Mouse (Mus musculus) Patski (cell line): ENCODE measurements around the gene Nabp1. TPM values are rescaled to one million over a fixed set of nuclear protein-coding genes. Genes with fewer than 3 reads are reported as not detected.

ENCODE experiments used
- ATAC-seq: fragments of 100-300 bp; one replicate; pipeline ENCODE4 v1.8.0; 2021
- CTCF ChIA-PET: fragments of 350-600 bp; sonication (Branson Sonifier 250); formaldehyde crosslinking; loops from one replicate; lab custom pipeline; 2022; ENCODE audit warnings: inconsistent platforms; lab: Charles Lee
- POLR2A ChIA-PET: fragments of 350-600 bp; sonication (Branson Sonifier 250); formaldehyde crosslinking; loops from one replicate; lab custom pipeline; 2022; ENCODE audit warnings: antibody characterized with exemption, inconsistent platforms; lab: Charles Lee
- DNase-seq: peaks from one replicate; pipeline ENCODE4 v3.0.0-alpha.2; 2011; ENCODE audit warnings: low read depth, low spot score
- H3K27me3 ChIP-seq: fragments of 371-371 bp; one replicate; pipeline ENCODE4 v1.5.1; 2021
- CTCF ChIP-seq: fragments of 100-300 bp; IDR thresholded peaks from one replicate; pipeline ENCODE4 v1.5.1; 2021
- in situ Hi-C: fragments of 300-500 bp; cut with MboI; formaldehyde crosslinking; loops from 3 replicates; pipeline ENCODE4 v1.11.1; 2018; ENCODE audit warnings: low pct_unique_long_range_greater_than_20kb, mixed read lengths
- polyA plus RNA-seq: library from polyadenylated mRNA; unstranded; gene quantifications from one replicate; pipeline ENCODE4 v1.2.3, GENCODE M21; 2021

The Nabp1 gene
- polyA plus RNA-seq, 1 experiment from 2014 or later = 20.8 TPM

DNA sequence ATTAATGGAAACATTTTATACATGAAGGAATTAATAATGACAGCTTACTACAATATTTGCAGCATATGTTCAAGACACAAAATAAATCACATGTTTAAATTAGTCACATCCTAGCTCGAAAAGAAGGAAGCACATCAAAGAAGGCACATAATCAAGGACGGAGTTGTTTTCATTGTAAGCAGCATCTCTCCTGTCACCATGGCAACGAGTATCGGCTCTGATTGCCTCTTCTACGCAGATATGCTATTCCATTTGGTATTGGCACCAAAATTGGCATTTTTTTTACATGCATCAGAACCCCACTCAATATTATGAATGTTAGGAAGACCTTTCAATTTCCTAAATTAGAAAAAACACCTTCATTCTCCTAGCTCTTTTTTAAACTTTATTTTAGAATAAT, 59.5 kb downstream of the Nabp1 start:
- in situ Hi-C loops = no loop called here
- ATAC-seq = no peak
- ChIA-PET CTCF (no interaction called here), POLR2A (no interaction called here)
- DNase-seq = no peak
- no peak for TF ChIP-seq CTCF
- H3K27me3 ChIP-seq = peaks cover 22% of the 10 kb centered on the region

Other genes starting within 250 kb of the Nabp1 start
- 17.6 TPM for gene Cavin2, start 189.3 kb downstream of the Nabp1 start, polyA plus RNA-seq